Mouse (Mus musculus) E14TG2a.4 (cell line): ENCODE measurements around the gene Lhx5.

ENCODE experiments used
- CTCF ChIP-seq: conservative IDR thresholded peaks from 2 replicates; pipeline ENCODE4 v1.5.1; 2014; ENCODE audit warnings: low read length
- NANOG ChIP-seq: IDR thresholded peaks from 2 replicates; pipeline ENCODE4 v1.6.1; 2014; ENCODE audit warnings: borderline replicate concordance, low read length, mixed read lengths
- POU5F1 ChIP-seq: IDR thresholded peaks from 2 replicates; pipeline ENCODE4 v1.6.1; 2014; ENCODE audit warnings: low read length, borderline replicate concordance

GRCm38 (mm10) chr5:120409385-120410378, 21.8 kb upstream of the Lhx5 start:
- no peak for TF ChIP-seq CTCF
- no peak for TF ChIP-seq POU5F1
- no peak for TF ChIP-seq NANOG
